Mouse (Mus musculus): ENCODE measurements at regions not wholly inside any gene's neighbourhood (a gene's known extent, or its start where the extent isn't known, plus 50 kb on each side); places are given as distances from the start of the nearest gene placed in this dataset.
"Not testable (repeated sequence)": the region's sequence is repeated elsewhere in the genome, so short reads cannot be mapped to it uniquely, and the experiment has no call there.

GRCm38 (mm10) chr7:111843715-111844114 lies 63.9 kb upstream of the Galnt18 start:
- no peak for DNase-seq

GRCm38 (mm10) chr7:111840826-111841225 lies 61.0 kb upstream of the Galnt18 start:
- DNase-seq: peak; percentile 11

GRCm38 (mm10) chr7:111838162-111838561 lies 58.4 kb upstream of the Galnt18 start:
- DNase-seq: no peak

- not testable (repeated sequence) for DNase-seq
Measured at GRCm38 (mm10) chr7:111834356-111834755, 54.6 kb upstream of the Galnt18 start.

- DNase-seq: no peak
Measured at GRCm38 (mm10) chr7:111829931-111830330, 50.2 kb upstream of the Galnt18 start.
